Mouse (Mus musculus) lung, embryonic 15.5 days (tissue): Measurements from ENCODE around the gene Pacsin2. TPM values are rescaled to one million over a fixed set of nuclear protein-coding genes. Genes with fewer than 3 reads are reported as not detected.

Experiments used
- ATAC-seq: fragments of 200-750 bp; cut with Nextera tagmentation; 2 replicates; pipeline ENCODE4 v1.8.0; 2017; ENCODE audit warnings: moderate number of reproducible peaks, borderline replicate concordance; ENCODE audit not compliant: low FRiP score, low TSS enrichment; ENCODE audit errors: extremely low read depth
- H3K27ac ChIP-seq: fragments of 300-500 bp; sonication (generic); 2 replicates; pipeline ENCODE4 v1.5.1; 2015; ENCODE audit warnings: moderate library complexity, mild to moderate bottlenecking, inconsistent platforms
- H3K27me3 ChIP-seq: fragments of 300-500 bp; sonication (generic); 2 replicates; pipeline ENCODE4 v1.6.1; 2015; ENCODE audit warnings: inconsistent platforms
- H3K36me3 ChIP-seq: fragments of 300-500 bp; sonication (generic); 2 replicates; pipeline ENCODE4 v1.6.1; 2015; ENCODE audit warnings: inconsistent platforms
- H3K4me1 ChIP-seq: fragments of 300-500 bp; sonication (generic); 2 replicates; pipeline ENCODE4 v1.6.1; 2015; ENCODE audit warnings: inconsistent platforms
- H3K4me2 ChIP-seq: fragments of 300-500 bp; sonication (generic); 2 replicates; pipeline ENCODE4 v1.6.1; 2015; ENCODE audit warnings: inconsistent platforms, mild to moderate bottlenecking, moderate library complexity
- H3K4me3 ChIP-seq: fragments of 300-500 bp; sonication (generic); 2 replicates; pipeline ENCODE4 v1.5.1; 2015; ENCODE audit warnings: mild to moderate bottlenecking, inconsistent platforms
- H3K9ac ChIP-seq: fragments of 300-500 bp; sonication (generic); 2 replicates; pipeline ENCODE4 v1.6.1; 2015; ENCODE audit warnings: inconsistent platforms
- H3K9me3 ChIP-seq: fragments of 300-500 bp; sonication (generic); 2 replicates; pipeline ENCODE4 v1.6.1; 2016; ENCODE audit warnings: inconsistent platforms
- WGBS: fragments of 180-500 bp; shearing (Covaris S2); methylation state at CpG from one replicate; pipeline ENCODE4 v1.1.7; 2015; 5-methylcytosine and 5-hydroxymethylcytosine counted together
- polyA plus RNA-seq: library from polyadenylated mRNA; unstranded; fragments of >200 nt; fragmentation: Nextera tagmentation; extraction: Ambion mirVana; gene quantifications from 2 replicates; pipeline ENCODE4 v1.2.1, GENCODE M21; 2015

Pacsin2 gene
- polyA plus RNA-seq, 1 experiment from 2014 or later: 70.9 TPM

DNA sequence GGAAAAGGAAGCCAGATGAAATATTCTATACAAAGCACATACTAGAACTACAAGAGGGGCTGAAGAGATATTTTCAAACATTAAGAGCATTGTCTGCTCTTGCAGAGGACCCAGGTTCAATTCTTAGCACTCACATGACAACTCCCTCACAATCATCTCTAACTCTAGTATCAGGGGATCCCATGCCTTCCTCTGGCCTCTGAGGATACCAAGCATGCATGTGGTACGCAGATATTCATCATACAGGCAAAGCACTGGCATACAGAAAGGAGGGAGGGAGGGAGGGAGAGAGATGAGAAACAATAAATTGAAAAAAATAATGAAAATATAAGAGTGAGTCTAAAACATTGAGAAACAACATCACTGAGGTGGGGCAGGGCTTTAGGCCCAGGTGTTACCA lies 35.8 kb downstream of the Pacsin2 start:
- H3K9me3 ChIP-seq: no peaks in the 10 kb centered on the region
- H3K4me1 ChIP-seq: peaks cover 58% of the 10 kb centered on the region
- H3K27me3 ChIP-seq: no peaks in the 10 kb centered on the region
- H3K27ac ChIP-seq: no peak overlapping the region
- no peak for ATAC-seq
- 92% methylated on average over 1 of the region's 1 CpGs for WGBS
- no peak overlapping the region for H3K9ac ChIP-seq
- H3K4me2 ChIP-seq: no peak overlapping the region
- no peaks in the 10 kb centered on the region for H3K36me3 ChIP-seq
- H3K4me3 ChIP-seq: no peak overlapping the region

DNA sequence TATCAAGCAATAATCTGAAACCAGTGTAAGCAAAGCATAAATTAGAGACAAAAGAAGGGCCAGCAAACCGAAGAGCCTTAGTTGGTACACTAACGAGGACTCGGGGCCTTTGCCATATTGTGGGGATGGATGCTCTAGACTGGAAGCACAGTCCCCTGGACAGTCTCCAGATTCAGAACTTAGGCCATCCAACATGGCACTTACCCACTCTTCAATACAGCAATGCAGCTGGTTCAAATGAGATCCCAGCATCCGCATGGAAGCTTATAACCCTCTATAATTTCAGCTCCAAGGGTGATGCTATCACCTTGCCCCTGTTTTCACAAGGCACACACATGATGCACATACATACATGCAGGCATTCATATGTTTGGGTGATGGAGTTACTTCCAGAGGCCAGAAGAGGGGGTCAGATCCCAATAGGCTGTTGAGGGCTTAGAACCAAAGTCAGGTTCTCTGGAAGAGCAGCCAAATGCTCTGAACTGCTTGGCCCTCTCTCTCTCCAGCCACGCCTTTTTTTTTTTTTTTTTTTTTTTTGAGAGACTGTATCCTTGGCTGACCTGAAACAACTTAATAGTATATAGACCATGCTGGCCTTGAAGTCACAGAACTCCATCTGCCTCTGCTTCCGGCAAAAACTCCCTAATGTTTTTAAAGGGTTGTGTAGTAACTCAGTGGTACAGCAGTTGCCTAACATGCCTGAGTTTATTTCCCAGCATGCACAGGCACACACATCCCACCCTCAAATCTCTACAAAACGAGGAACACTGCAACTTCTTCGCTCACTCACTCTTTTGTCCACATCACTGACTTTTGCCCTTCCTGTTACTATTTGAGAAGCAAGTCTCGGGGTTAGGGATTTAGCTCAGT lies 36.9 kb downstream of the Pacsin2 start:
- H3K27ac ChIP-seq: no peak overlapping the region
- WGBS: 71% methylated on average over 9 of the region's 9 CpGs

DNA sequence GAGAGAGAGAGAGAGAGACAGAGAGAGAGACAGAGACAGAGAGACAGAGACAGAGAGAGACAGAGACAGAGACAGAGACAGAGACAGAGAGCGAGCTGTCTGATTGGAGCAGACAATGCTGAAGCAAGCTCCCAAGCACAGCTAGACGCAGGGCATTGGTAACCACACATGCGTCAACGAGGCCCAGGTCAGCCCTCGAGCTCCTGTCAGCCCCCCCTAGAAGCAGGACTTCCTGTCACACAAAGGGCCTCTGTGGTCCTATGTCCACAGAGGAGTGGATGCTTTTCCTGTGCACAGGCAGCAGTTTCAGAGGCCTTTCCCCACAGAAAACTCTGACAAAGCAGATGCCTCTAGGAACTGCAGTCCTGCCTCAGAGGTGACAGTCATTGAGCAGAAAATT lies 38.6 kb downstream of the Pacsin2 start:
- Histone ChIP-seq H3K27me3 (no peaks in the 10 kb centered on the region), H3K4me1 (peaks cover 42% of the 10 kb centered on the region), H3K4me2 (no peak overlapping the region), H3K36me3 (no peaks in the 10 kb centered on the region), H3K9ac (peak overlapping the region; percentile 10; the same call in 1 of the 2 replicates), H3K4me3 (no peak overlapping the region), H3K27ac (peak overlapping the region; percentile 53), H3K9me3 (no peaks in the 10 kb centered on the region)
- ATAC-seq: no peak; the same call in 1 of the 2 replicates
- WGBS: 31% methylated on average over 5 of the region's 5 CpGs

More for the DNA sequence above, 36.9 kb downstream of the Pacsin2 start:
- H3K9ac ChIP-seq: no peak overlapping the region
- H3K4me1 ChIP-seq: peaks cover 48% of the 10 kb centered on the region
- H3K36me3 ChIP-seq: no peaks in the 10 kb centered on the region
- H3K27me3 ChIP-seq: no peaks in the 10 kb centered on the region
- H3K4me3 ChIP-seq: no peak overlapping the region
- H3K9me3 ChIP-seq: no peaks in the 10 kb centered on the region
- ATAC-seq: no peak
- no peak overlapping the region for H3K4me2 ChIP-seq

DNA sequence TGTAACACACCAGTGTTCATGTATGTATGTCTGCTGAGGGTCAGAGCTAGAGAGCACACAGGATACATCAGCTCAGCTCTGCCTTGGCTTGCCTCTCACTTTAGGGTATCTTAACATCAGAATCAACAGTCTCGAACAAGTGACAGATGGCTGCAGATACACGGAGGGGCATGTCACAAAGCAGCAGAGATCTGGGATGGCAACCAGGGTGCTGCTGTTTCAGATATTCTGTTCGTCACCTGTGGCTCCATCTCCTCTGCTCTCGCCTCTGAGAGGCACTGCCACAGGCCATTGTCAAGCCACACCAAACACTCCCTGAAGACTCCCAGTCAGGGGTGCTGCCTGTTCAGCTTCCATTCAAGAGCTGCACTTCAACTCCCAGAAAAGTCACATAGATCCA lies 39.1 kb downstream of the Pacsin2 start:
- H3K4me1 ChIP-seq: peaks cover 42% of the 10 kb centered on the region
- no peaks in the 10 kb centered on the region for H3K9me3 ChIP-seq
- WGBS: 70% methylated on average over 4 of the region's 4 CpGs
- ATAC-seq: no peak
- H3K4me2 ChIP-seq: no peak overlapping the region
- no peaks in the 10 kb centered on the region for H3K36me3 ChIP-seq
- no peak overlapping the region for H3K4me3 ChIP-seq
- H3K27ac ChIP-seq: peak overlapping the region; percentile 53
- H3K9ac ChIP-seq: no peak overlapping the region
- no peaks in the 10 kb centered on the region for H3K27me3 ChIP-seq

DNA sequence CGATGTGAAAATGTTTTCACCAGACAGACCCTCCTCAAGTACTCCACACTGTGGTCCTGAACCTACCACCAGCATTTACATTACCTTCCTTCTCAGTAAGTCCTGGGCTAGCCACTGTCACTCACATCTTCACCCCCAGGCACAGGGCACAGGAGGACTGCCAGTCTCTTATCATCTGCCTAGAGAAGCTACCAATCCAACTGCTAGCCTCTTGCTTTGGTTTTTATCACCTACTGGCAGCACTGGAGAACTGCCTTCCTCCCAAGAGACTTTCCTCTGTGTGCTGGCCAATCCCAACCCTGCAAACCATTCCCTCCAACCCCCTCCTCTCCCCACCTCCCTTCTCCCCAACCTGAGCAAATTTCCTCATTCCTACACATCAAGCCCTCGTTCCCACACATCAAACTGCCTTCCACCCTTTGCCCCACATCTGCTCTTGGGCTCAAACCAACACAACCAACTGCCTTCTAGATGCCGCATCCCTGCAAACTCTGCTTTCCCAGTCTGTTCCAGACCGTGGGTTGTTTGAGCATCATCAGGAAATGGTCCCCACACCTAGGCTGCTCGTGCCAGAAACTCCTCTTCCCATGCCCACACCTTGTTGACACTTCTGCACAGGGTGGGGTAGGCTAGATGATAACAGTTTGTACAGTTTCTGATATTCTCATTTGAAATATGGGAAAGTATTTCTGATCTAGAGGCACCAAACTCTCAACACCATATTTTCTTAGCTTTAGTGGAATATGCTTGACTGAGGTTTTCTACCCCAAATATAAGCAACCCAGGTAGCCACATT lies 40.6 kb downstream of the Pacsin2 start:
- no peak overlapping the region for H3K4me2 ChIP-seq
- H3K36me3 ChIP-seq: no peaks in the 10 kb centered on the region
- H3K27me3 ChIP-seq: no peaks in the 10 kb centered on the region
- 65% methylated on average over 5 of the region's 5 CpGs for WGBS
- H3K9ac ChIP-seq: no peak overlapping the region
- no peak overlapping the region for H3K4me3 ChIP-seq
- H3K9me3 ChIP-seq: no peaks in the 10 kb centered on the region
- H3K27ac ChIP-seq: no peak overlapping the region
- ATAC-seq: no peak; the same call in 1 of the 2 replicates
- peaks cover 43% of the 10 kb centered on the region for H3K4me1 ChIP-seq

DNA sequence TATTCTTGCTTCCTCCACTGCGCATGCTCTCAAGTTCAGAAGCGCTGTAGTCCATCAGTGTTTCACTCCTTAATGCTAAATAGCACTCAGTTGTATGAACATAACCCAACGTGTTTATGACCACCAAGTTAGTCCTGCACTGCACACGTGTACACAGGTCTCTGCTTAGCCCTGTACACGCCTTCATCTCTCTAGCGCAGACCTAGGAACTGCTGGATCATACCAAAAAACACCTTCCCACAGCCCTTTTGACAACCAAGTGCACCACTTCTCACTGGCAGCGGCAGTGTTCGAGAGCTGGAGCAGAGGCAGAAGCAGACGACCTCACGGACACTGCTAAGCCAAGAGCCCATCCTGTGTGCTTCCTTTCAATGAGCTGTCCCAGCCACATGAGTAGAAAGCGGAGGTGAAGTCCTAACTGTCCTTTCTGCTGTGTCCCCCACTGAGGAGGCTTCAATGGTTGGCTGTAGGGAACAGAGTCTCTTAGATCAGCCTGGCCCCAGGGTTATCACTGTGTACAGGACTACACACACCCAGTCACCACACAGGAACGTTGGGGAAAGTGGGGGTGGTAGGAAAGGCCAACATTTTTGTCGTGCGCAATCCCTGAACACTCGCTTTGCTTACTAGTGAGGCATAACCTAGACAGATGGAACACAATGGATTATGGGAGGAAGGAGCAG lies 42.0 kb downstream of the Pacsin2 start:
- H3K4me1 ChIP-seq: peaks cover 48% of the 10 kb centered on the region
- 77% methylated on average over 15 of the region's 15 CpGs for WGBS

DNA sequence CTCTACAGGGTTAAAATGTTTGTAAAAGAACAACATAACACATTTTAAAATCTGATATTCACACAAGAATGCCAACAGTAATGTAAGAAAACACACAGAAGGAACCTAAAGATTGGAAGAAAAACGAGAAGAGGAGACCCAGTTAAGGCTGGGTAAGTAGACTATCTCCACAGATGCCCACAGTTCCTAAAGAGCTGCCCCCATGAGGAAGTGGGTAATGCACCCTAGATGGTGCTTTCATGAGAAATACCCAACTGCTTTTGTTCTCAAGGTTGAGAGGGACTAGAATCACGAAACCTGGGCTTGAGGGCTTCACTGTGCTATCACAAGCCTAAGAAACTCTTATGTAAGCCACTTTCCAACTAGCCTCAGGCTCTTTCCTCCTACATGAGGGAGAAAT lies 44.8 kb downstream of the Pacsin2 start:
- no peak overlapping the region for H3K27ac ChIP-seq
- no peaks in the 10 kb centered on the region for H3K27me3 ChIP-seq
- H3K4me2 ChIP-seq: no peak overlapping the region
- H3K9me3 ChIP-seq: no peaks in the 10 kb centered on the region
- no peak overlapping the region for H3K4me3 ChIP-seq
- H3K4me1 ChIP-seq: peaks cover 31% of the 10 kb centered on the region; the same call in 1 of the 2 replicates
- H3K9ac ChIP-seq: no peak overlapping the region
- ATAC-seq: no peak
- 80% methylated on average over 2 of the region's 2 CpGs for WGBS
- H3K36me3 ChIP-seq: no peaks in the 10 kb centered on the region

More for the DNA sequence above, 42.0 kb downstream of the Pacsin2 start:
- Histone ChIP-seq H3K4me2 (no peak overlapping the region), H3K4me3 (no peak overlapping the region), H3K36me3 (no peaks in the 10 kb centered on the region), H3K27ac (no peak overlapping the region), H3K9me3 (no peaks in the 10 kb centered on the region), H3K27me3 (no peaks in the 10 kb centered on the region), H3K9ac (no peak overlapping the region)
- ATAC-seq: no peak

DNA sequence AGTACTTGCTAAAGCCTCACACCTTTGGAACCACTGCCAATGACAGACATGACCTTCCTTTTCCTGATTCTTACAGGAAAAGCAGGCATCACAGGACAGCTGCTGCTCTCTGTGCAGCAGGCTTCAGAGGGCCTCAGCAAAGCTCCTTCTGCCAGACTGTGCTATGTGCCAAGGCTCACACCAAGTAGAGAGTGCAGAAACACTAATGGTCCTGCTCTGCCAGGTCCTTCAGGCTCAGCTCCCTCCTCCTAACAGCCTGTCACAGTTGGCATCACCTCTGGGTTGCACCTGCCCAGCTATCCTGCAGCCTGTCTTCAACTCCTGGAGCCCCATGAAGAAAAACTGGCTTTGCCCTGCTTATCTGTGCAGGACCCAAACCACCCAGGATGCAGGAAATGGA lies 45.7 kb downstream of the Pacsin2 start:
- no peak overlapping the region for H3K4me2 ChIP-seq
- H3K4me1 ChIP-seq: peaks cover 28% of the 10 kb centered on the region; the same call in 1 of the 2 replicates
- ATAC-seq: no peak
- H3K36me3 ChIP-seq: no peaks in the 10 kb centered on the region
- no peaks in the 10 kb centered on the region for H3K27me3 ChIP-seq
- no peak overlapping the region for H3K9ac ChIP-seq
- no peaks in the 10 kb centered on the region for H3K9me3 ChIP-seq
- H3K4me3 ChIP-seq: no peak overlapping the region
- H3K27ac ChIP-seq: no peak overlapping the region

DNA sequence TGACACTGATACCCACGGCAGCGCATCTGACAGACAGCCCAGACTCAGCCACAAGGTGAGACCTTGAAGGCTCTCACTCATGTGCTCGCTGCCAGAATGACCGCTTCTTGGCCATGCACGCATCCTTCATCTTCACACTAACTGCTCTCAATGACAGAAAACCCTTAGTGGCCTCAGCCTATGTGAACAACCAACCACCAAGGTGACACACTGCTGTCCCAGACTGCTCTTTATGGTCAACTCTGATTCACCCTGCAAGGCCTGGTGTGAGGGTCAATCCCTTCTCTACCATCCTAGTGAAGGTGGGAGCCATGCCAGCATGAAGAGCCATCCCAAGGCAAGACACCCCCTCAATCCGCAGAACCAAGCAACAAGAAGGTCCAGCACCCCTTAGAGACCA lies 46.5 kb downstream of the Pacsin2 start:
- Histone ChIP-seq H3K4me2 (no peak overlapping the region), H3K4me1 (peaks cover 27% of the 10 kb centered on the region; the same call in 1 of the 2 replicates), H3K36me3 (no peaks in the 10 kb centered on the region), H3K27ac (no peak overlapping the region), H3K4me3 (no peak overlapping the region), H3K9ac (no peak overlapping the region), H3K9me3 (no peaks in the 10 kb centered on the region), H3K27me3 (no peaks in the 10 kb centered on the region)
- no peak for ATAC-seq
- WGBS: 83% methylated on average over 6 of the region's 6 CpGs

DNA sequence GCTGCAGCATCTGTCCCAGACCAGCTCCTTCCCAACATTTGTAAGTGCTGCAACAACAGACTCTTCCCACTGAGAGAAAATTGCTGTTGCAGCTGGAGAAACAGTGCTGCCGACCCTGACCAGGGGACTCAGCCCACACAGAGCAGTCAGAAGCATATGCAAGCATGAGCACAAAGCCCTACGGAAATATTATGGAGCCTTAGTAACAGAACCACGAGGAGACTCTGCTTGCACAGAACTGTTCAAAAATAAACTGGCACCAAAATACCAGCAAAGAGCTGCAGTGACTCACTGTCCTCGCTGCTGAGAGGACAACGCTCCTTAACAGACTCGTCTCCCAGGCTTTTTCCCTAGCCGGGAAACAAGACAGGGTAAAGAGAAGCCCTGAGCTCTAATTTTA lies 47.0 kb downstream of the Pacsin2 start:
- H3K9ac ChIP-seq: no peak overlapping the region
- 55% methylated on average over 7 of the region's 7 CpGs for WGBS
- no peak for ATAC-seq

DNA sequence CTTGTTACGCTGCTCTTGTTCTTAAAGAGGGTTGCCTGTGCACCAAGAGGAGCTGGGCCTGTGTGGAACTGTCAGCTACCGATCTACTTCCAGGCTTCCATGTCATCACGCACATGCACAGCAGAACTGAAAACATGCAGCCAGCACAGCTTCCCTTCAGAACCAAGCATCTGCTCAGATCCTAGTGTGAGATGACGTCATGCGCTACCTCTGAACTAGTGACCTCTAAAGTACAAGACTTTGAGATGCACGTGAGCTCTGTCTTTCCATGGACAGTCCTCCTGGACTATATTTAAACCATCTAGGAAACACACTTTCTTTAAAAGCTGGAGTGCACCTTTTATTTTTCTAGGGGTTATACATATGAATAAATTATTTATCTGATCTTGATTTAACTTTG lies 49.0 kb downstream of the Pacsin2 start:
- Histone ChIP-seq H3K27ac (no peak overlapping the region), H3K4me3 (no peak overlapping the region), H3K36me3 (no peaks in the 10 kb centered on the region), H3K4me2 (no peak overlapping the region), H3K4me1 (peaks cover 46% of the 10 kb centered on the region), H3K9ac (no peak overlapping the region), H3K9me3 (no peaks in the 10 kb centered on the region), H3K27me3 (no peaks in the 10 kb centered on the region)
- WGBS: 68% methylated on average over 6 of the region's 6 CpGs
- no peak for ATAC-seq

More for the DNA sequence above, 47.0 kb downstream of the Pacsin2 start:
- H3K4me1 ChIP-seq: peaks cover 32% of the 10 kb centered on the region
- H3K27ac ChIP-seq: no peak overlapping the region
- H3K36me3 ChIP-seq: no peaks in the 10 kb centered on the region
- H3K9me3 ChIP-seq: no peaks in the 10 kb centered on the region
- H3K4me3 ChIP-seq: no peak overlapping the region
- H3K4me2 ChIP-seq: no peak overlapping the region
- H3K27me3 ChIP-seq: no peaks in the 10 kb centered on the region
